Mouse (Mus musculus) thymus, postnatal 10 days (tissue): ENCODE results near the gene P2rx6.

Source experiments
- DNase-seq, 2 experiments: peaks; one replicate each; pipeline ENCODE4 v3.0.0; 2021; ENCODE audit warnings: low spot score in 2 of 2

Gene P2rx6

GRCm38 (mm10) chr16:17626269-17626555 lies 64.5 kb downstream of the P2rx6 start:
- no peak for DNase-seq
